In genomic region chr2:84549626-84550025, GRCm38 (mm10) we compare ENCODE assay signal across 23 mouse cellular contexts.
A peak's percentile ranks its signal among the peaks of the same experiment; 100 is the strongest.
DNase-seq lines count a peak whose midpoint lies in the region; ATAC-seq and TF ChIP-seq lines count a peak whose summit lies in the region.
"Had no signal": no experiment of that assay in that cellular context is flagged by ENCODE, and none has a peak within 500 bp of the region (broad histone marks: within the 10 kb centered on the region; RNA-seq: fewer than 3 reads in every experiment).

No protein-coding gene starts in this region.

- peak; percentile 95 for ATAC-seq in Patski
- ATAC-seq: liver, embryonic 12.5 days; midbrain, embryonic 13.5 days had no signal

- POLR2A ChIA-PET in Patski (lab: Charles Lee): no interaction called here

- no peak for TF ChIP-seq CTCF in Patski (IDR thresholded peaks at IDR 0.05)

- in situ Hi-C loops in Patski (cut with MboI; ENCODE audit: low pct_unique_long_range_greater_than_20kb): loop anchor here (5.0 kb wide), 1 partner anchor 62 kb away; no protein-coding TSS in a partner anchor

- H3K27me3 ChIP-seq in Patski: no peaks in the 10 kb centered on the region
- H3K27me3 ChIP-seq: CH12.LX; forebrain, embryonic 12.5 days; hindbrain, embryonic 12.5 days; kidney, embryonic 15.5 days; limb, embryonic 12.5 days; liver, embryonic 12.5 days; midbrain, embryonic 13.5 days had no signal

- intact Hi-C loops in heart, postnatal 36 days (cut with DNase I): no loop called here

- peak; percentile 28 for DNase-seq in heart, adult 11 months
- no peak for DNase-seq in heart, postnatal 36 days
- DNase-seq in right cerebral cortex, adult 18-20 months: peak; percentile 71
- no peak for DNase-seq in right cerebral cortex, postnatal 14 days
- peak; percentile 65 for DNase-seq in Patski (ENCODE audit: low read depth, low spot score)
- DNase-seq in telencephalon, adult 2 months (ENCODE audit: low read depth, low spot score): peak; percentile 67
- DNase-seq in MN1 (ENCODE audit: low spot score): no peak
- no peak for DNase-seq in spleen, postnatal 36 days (ENCODE audit: low spot score in 2 of 2)
- DNase-seq: adrenal gland, postnatal 14 days; cerebellum, adult 8-10 months; gastrocnemius, adult 2 months; heart, postnatal 10 days; kidney, adult 11 months; kidney, postnatal 4 days; lung, adult 18-20 months; lung, postnatal 10 days had no signal

- CTCF ChIA-PET in Patski (lab: Charles Lee): interaction anchor here (1.9 kb wide), 1 partner anchor 81 kb away, joined by 4 read pairs; no protein-coding TSS in a partner anchor

Comparison
In these comparisons a context has a peak if more than half of its experiments do, and no peak if none do; other contexts are left out.
1. DNase-seq: peak in heart, adult 11 months (single experiment), right cerebral cortex, adult 18-20 months (single experiment), Patski (single experiment) and telencephalon, adult 2 months (single experiment); none in heart, postnatal 36 days (0 of 2), right cerebral cortex, postnatal 14 days (single experiment), MN1 (single experiment) and spleen, postnatal 36 days (0 of 2).